ENCODE assay signal across 19 mouse cellular contexts in genomic region chr5:134255294-134255693, GRCm38 (mm10). TPM values are rescaled to one million over a fixed set of nuclear protein-coding genes. Genes with fewer than 3 reads are reported as not detected.
A peak's percentile ranks its signal among the peaks of the same experiment; 100 is the strongest.
DNase-seq lines count a peak whose midpoint lies in the region; ATAC-seq and TF ChIP-seq lines count a peak whose summit lies in the region.
"Had no signal": no experiment of that assay in that cellular context is flagged by ENCODE, and none has a peak within 500 bp of the region (broad histone marks: within the 10 kb centered on the region; RNA-seq: fewer than 3 reads in every experiment).

No protein-coding gene starts in this region.

- H3K9ac ChIP-seq in midbrain, embryonic 11.5 days (ENCODE audit: low read length) = no peak overlapping the region
- H3K9ac ChIP-seq in midbrain, postnatal 0 days (replicated peaks; ENCODE audit: low read length, poor library complexity, severe bottlenecking) = no peak overlapping the region
- H3K9ac ChIP-seq: embryonic facial prominence, embryonic 13.5 days; forebrain, embryonic 12.5 days; heart, embryonic 13.5 days; hindbrain, embryonic 15.5 days had no signal

- TF ChIP-seq CTCF in layer of hippocampus, adult 2 months (conservative IDR thresholded peaks at IDR 0.05) = no peak
- no peak for TF ChIP-seq CTCF in midbrain, postnatal 0 days (IDR thresholded peaks at IDR 0.05)

- H3K4me2 ChIP-seq in midbrain, embryonic 11.5 days = no peak overlapping the region
- no peak overlapping the region for H3K4me2 ChIP-seq in midbrain, postnatal 0 days (ENCODE audit: low read depth, low read length, poor library complexity, severe bottlenecking)
- H3K4me2 ChIP-seq: embryonic facial prominence, embryonic 13.5 days; forebrain, embryonic 12.5 days; heart, embryonic 13.5 days; hindbrain, embryonic 15.5 days had no signal

- ATAC-seq in midbrain, embryonic 11.5 days (ENCODE audit: low FRiP score) = no peak
- no peak for ATAC-seq in midbrain, postnatal 0 days (ENCODE audit: low FRiP score)
- ATAC-seq: forebrain, embryonic 16.5 days had no signal

- 93% methylated on average over 10 of the region's 10 CpGs for WGBS in midbrain, embryonic 11.5 days
- 91% methylated on average over 10 of the region's 10 CpGs for WGBS in midbrain, postnatal 0 days

- no peak overlapping the region for H3K4me3 ChIP-seq in layer of hippocampus, adult 2 months
- no peak overlapping the region for H3K4me3 ChIP-seq in midbrain, embryonic 11.5 days (ENCODE audit: low read depth, low read length)
- H3K4me3 ChIP-seq in midbrain, postnatal 0 days (ENCODE audit: low read depth, low read length) = no peak overlapping the region
- H3K4me3 ChIP-seq: embryonic facial prominence, embryonic 13.5 days; forebrain, embryonic 12.5 days; heart, embryonic 13.5 days; hindbrain, embryonic 15.5 days had no signal

- H3K36me3 ChIP-seq in midbrain, embryonic 11.5 days (ENCODE audit: control insufficient read depth, insufficient read depth, low read length) = peaks cover 47% of the 10 kb centered on the region
- H3K36me3 ChIP-seq in midbrain, postnatal 0 days (ENCODE audit: insufficient read depth, low read length) = peaks cover 76% of the 10 kb centered on the region

- no peaks in the 10 kb centered on the region for H3K27me3 ChIP-seq in midbrain, embryonic 11.5 days (ENCODE audit: control insufficient read depth, insufficient read depth, low read length)
- H3K27me3 ChIP-seq in midbrain, postnatal 0 days (ENCODE audit: insufficient read depth, low read length) = no peaks in the 10 kb centered on the region
- H3K27me3 ChIP-seq: embryonic facial prominence, embryonic 13.5 days; forebrain, embryonic 12.5 days; heart, embryonic 13.5 days; hindbrain, embryonic 15.5 days had no signal

- no peaks in the 10 kb centered on the region for H3K9me3 ChIP-seq in midbrain, embryonic 11.5 days (ENCODE audit: control insufficient read depth, low read length)
- no peaks in the 10 kb centered on the region for H3K9me3 ChIP-seq in midbrain, postnatal 0 days (ENCODE audit: low read length)
- H3K9me3 ChIP-seq: embryonic facial prominence, embryonic 13.5 days; forebrain, embryonic 12.5 days; heart, embryonic 13.5 days; hindbrain, embryonic 15.5 days had no signal

- H3K27ac ChIP-seq in layer of hippocampus, adult 2 months = 0 out of 2 replicates have a peak overlapping the region, but pooled peaks have one; percentile 2
- H3K27ac ChIP-seq in midbrain, embryonic 11.5 days (ENCODE audit: low read depth, low read length) = no peak overlapping the region
- H3K27ac ChIP-seq in midbrain, postnatal 0 days (ENCODE audit: low read depth, low read length) = no peak overlapping the region
- H3K27ac ChIP-seq: embryonic facial prominence, embryonic 13.5 days; forebrain, embryonic 12.5 days; heart, embryonic 13.5 days; hindbrain, embryonic 15.5 days had no signal

- DNase-seq in layer of hippocampus, adult 2 months (ENCODE audit: low spot score in 2 of 2) = no peak
- DNase-seq in layer of hippocampus, postnatal 14 days (ENCODE audit: low spot score in 2 of 2) = no peak
- DNase-seq in midbrain, embryonic 11.5 days (ENCODE audit: low spot score, missing footprints) = peak; percentile 85
- no peak for DNase-seq in midbrain, postnatal 0 days (ENCODE audit: low spot score)
- DNase-seq in right cerebral cortex, postnatal 25 days = peak; percentile 34
- no peak for DNase-seq in right cerebral cortex, postnatal 10 days (ENCODE audit: low spot score in 2 of 2)
- peak; percentile 44 for DNase-seq in telencephalon, adult 2 months (ENCODE audit: low read depth, low spot score)
- DNase-seq in cerebellum, postnatal 36 days = no peak
- DNase-seq: adrenal gland, adult 2 months; adrenal gland, postnatal 25 days; cerebellum, adult 8-10 months; cerebellum, postnatal 14 days; gastrocnemius, postnatal 10 days; heart, postnatal 36 days had no signal

- no peaks in the 10 kb centered on the region for H3K4me1 ChIP-seq in midbrain, embryonic 11.5 days (ENCODE audit: control insufficient read depth, insufficient read depth, low read length)
- H3K4me1 ChIP-seq in midbrain, postnatal 0 days (ENCODE audit: insufficient read depth, low read length) = no peaks in the 10 kb centered on the region
- H3K4me1 ChIP-seq: embryonic facial prominence, embryonic 13.5 days; forebrain, embryonic 12.5 days; heart, embryonic 13.5 days; hindbrain, embryonic 15.5 days had no signal

RNA-seq across cellular contexts. Expression of gene Ncf1, which starts 25.9 kb away (rescaled TPM):
- total RNA-seq in layer of hippocampus, adult 2 months (2021) = 1 to 10 TPM; 7.2 to 9.0 TPM
- total RNA-seq in layer of hippocampus, postnatal 14 days (2021) = 1 to 10 TPM; 8.2 to 9.1 TPM
- polyA plus RNA-seq in midbrain, embryonic 11.5 days (2014; fragmentation: Nextera tagmentation; extraction: Ambion mirVana) = 2.0 and 3.1 TPM in 2 replicates
- 4.3 and 9.2 TPM in 2 replicates for total RNA-seq in midbrain, postnatal 0 days (2014; rRNA removed)
- 2.1 and 2.2 TPM in 2 replicates for polyA plus RNA-seq in midbrain, postnatal 0 days (2015; fragmentation: Nextera tagmentation; extraction: Ambion mirVana)

RNA-seq across cellular contexts. Expression of gene Gtf2i, which starts 59.3 kb away (rescaled TPM):
- total RNA-seq in layer of hippocampus, adult 2 months (2021) = 100 to 1,000 TPM; 222 to 227 TPM
- 100 to 1,000 TPM; 228 TPM for total RNA-seq in layer of hippocampus, postnatal 14 days (2021)
- 179 and 190 TPM in 2 replicates for polyA plus RNA-seq in midbrain, embryonic 11.5 days (2014; fragmentation: Nextera tagmentation; extraction: Ambion mirVana)
- total RNA-seq in midbrain, postnatal 0 days (2014; rRNA removed) = 96.4 and 104 TPM in 2 replicates
- polyA plus RNA-seq in midbrain, postnatal 0 days (2015; fragmentation: Nextera tagmentation; extraction: Ambion mirVana) = 74.6 and 77.2 TPM in 2 replicates

Comparison
In these comparisons a context has a peak if more than half of its experiments do, and no peak if none do; other contexts are left out.
1. DNase-seq: peak in midbrain, embryonic 11.5 days (single experiment), right cerebral cortex, postnatal 25 days (single experiment) and telencephalon, adult 2 months (single experiment); none in layer of hippocampus, adult 2 months (0 of 2), layer of hippocampus, postnatal 14 days (0 of 2), midbrain, postnatal 0 days (single experiment), right cerebral cortex, postnatal 10 days (0 of 2) and cerebellum, postnatal 36 days (0 of 2).